Mouse (Mus musculus) C2C12 (cell line): Measurements from ENCODE around the gene R3hcc1l.

Experiments
- CTCF ChIP-seq: IDR thresholded peaks from one replicate; pipeline ENCODE4 v1.5.1; 2011; ENCODE audit not compliant: control insufficient read depth, insufficient read depth, insufficient read length
- MYOD1 ChIP-seq: IDR thresholded peaks from one replicate; pipeline ENCODE4 v1.6.1; 2011; ENCODE audit warnings: low read depth; ENCODE audit not compliant: control insufficient read depth, insufficient read length

- no peak for TF ChIP-seq CTCF
- TF ChIP-seq MYOD1: no peak
Observed at GRCm38 (mm10) chr19:42602576-42602975, 84.0 kb downstream of the R3hcc1l start.
